Mouse (Mus musculus) embryonic fibroblast, embryonic 13.5 days (primary cell): ENCODE measurements around the gene Gm10392.

ENCODE experiments used
- CTCF ChIP-seq: IDR thresholded peaks from 2 replicates; pipeline ENCODE4 v1.5.1; 2011; ENCODE audit warnings: mild to moderate bottlenecking, control low read depth, low read length, moderate library complexity, borderline replicate concordance; ENCODE audit not compliant: insufficient read depth
- POLR2A ChIP-seq: IDR thresholded peaks from 2 replicates; pipeline ENCODE4 v1.6.1; 2011; ENCODE audit warnings: low read depth, mild to moderate bottlenecking, control low read depth, low read length, moderate library complexity

- TF ChIP-seq CTCF, result no peak
- no peak for TF ChIP-seq POLR2A
These were observed 47.6 kb downstream of the Gm10392 start for GRCm38 (mm10) chr11:77471407-77471806.
